Mouse (Mus musculus) forebrain, embryonic 14.5 days (tissue): ENCODE results near the gene Klk1b4. TPM values are rescaled to one million over a fixed set of nuclear protein-coding genes. Genes with fewer than 3 reads are reported as not detected.
"Not testable (repeated sequence)": the region's sequence is repeated elsewhere in the genome, so short reads cannot be mapped to it uniquely, and the experiment has no call there.

Source experiments
- ATAC-seq: fragments of 200-750 bp; cut with Nextera tagmentation; 2 replicates; pipeline ENCODE4 v1.8.0; 2017; ENCODE audit warnings: mild to moderate bottlenecking, moderate library complexity
- DNase-seq: peaks from one replicate; pipeline ENCODE4 v3.0.0-alpha.2; 2015; ENCODE audit warnings: low spot score
- H3K27ac ChIP-seq: fragments of 300-500 bp; sonication (generic); 2 replicates; pipeline ENCODE4 v1.5.1; 2014; ENCODE audit warnings: low read depth, mild to moderate bottlenecking, control low read depth, low read length, moderate library complexity
- H3K27me3 ChIP-seq: fragments of 300-500 bp; sonication (generic); replicated peaks from 2 replicates; pipeline ENCODE4 v1.6.1; 2014; ENCODE audit warnings: low read length, control low read depth, mixed read lengths; ENCODE audit not compliant: control insufficient read depth, insufficient read depth
- H3K36me3 ChIP-seq: fragments of 300-500 bp; sonication (generic); 2 replicates; pipeline ENCODE4 v1.6.1; 2014; ENCODE audit warnings: low read length, control low read depth; ENCODE audit not compliant: control insufficient read depth, insufficient read depth
- H3K4me1 ChIP-seq: fragments of 300-500 bp; sonication (generic); 2 replicates; pipeline ENCODE4 v1.6.1; 2014; ENCODE audit warnings: antibody characterized with exemption, low read length, control low read depth; ENCODE audit not compliant: control insufficient read depth, insufficient read depth
- H3K4me2 ChIP-seq: fragments of 300-500 bp; sonication (generic); 2 replicates; pipeline ENCODE4 v1.6.1; 2014; ENCODE audit warnings: mild to moderate bottlenecking, control low read depth, low read length
- H3K4me3 ChIP-seq: fragments of 300-500 bp; sonication (generic); 2 replicates; pipeline ENCODE4 v1.5.1; 2014; ENCODE audit warnings: low read depth, low read length, control low read depth
- H3K9ac ChIP-seq: fragments of 300-500 bp; sonication (generic); 2 replicates; pipeline ENCODE4 v1.6.1; 2014; ENCODE audit warnings: mild to moderate bottlenecking, low read length, control low read depth, moderate library complexity
- H3K9me3 ChIP-seq: fragments of 300-500 bp; sonication (generic); replicated peaks from 2 replicates; pipeline ENCODE4 v1.6.1; 2016; ENCODE audit warnings: low read length, control low read depth, mixed read lengths; ENCODE audit not compliant: control insufficient read depth
- WGBS: fragments of 180-500 bp; shearing (Covaris S2); extraction: QIAGEN DNeasy Blood & Tissue Kit; methylation state at CpG from one replicate; pipeline ENCODE4 v1.1.7; 2014; 5-methylcytosine and 5-hydroxymethylcytosine counted together
- polyA plus RNA-seq: library from polyadenylated mRNA; unstranded; fragments of >200 nt; fragmentation: Nextera tagmentation; extraction: Ambion mirVana; gene quantifications from 2 replicates; pipeline ENCODE4 v1.2.1, GENCODE M21; 2014

Gene Klk1b4
- polyA plus RNA-seq, result not detected in 2 replicates

- H3K4me2 ChIP-seq, ATAC-seq, H3K9ac ChIP-seq, H3K4me3 ChIP-seq, H3K27me3 ChIP-seq, H3K36me3 ChIP-seq, H3K4me1 ChIP-seq, H3K9me3 ChIP-seq, H3K27ac ChIP-seq, DNase-seq: not testable (repeated sequence)
- WGBS, result 62% methylated on average over 3 of the region's 3 CpGs
Measured at GRCm38 (mm10) chr7:44207135-44207534, at the start of gene Klk1b4. Gene Klk1b4 (plus strand): TSS chr7:44207435.

- no peaks in the 10 kb centered on the region for H3K27me3 ChIP-seq
- no peak overlapping the region for H3K9ac ChIP-seq
- peak; percentile 6 for DNase-seq
- no peaks in the 10 kb centered on the region for H3K36me3 ChIP-seq
- H3K9me3 ChIP-seq, result no peaks in the 10 kb centered on the region
- no peak overlapping the region for H3K4me3 ChIP-seq
- no peaks in the 10 kb centered on the region for H3K4me1 ChIP-seq
- H3K27ac ChIP-seq, result no peak overlapping the region
- 17% methylated on average over 9 of the region's 9 CpGs for WGBS
- ATAC-seq, result no peak
- H3K4me2 ChIP-seq, result no peak overlapping the region
Measured at GRCm38 (mm10) chr7:44179299-44180045, 27.8 kb upstream of the Klk1b4 start.

- whole genome bisulfite sequencing, result 69% methylated on average over 8 of the region's 8 CpGs
- not testable (repeated sequence) for H3K9me3 ChIP-seq, H3K27ac ChIP-seq, H3K9ac ChIP-seq, ATAC-seq, H3K27me3 ChIP-seq, H3K4me2 ChIP-seq, H3K4me3 ChIP-seq, DNase-seq, H3K4me1 ChIP-seq, H3K36me3 ChIP-seq
Measured at GRCm38 (mm10) chr7:44186516-44186915, 20.7 kb upstream of the Klk1b4 start.

- ATAC-seq, H3K27ac ChIP-seq, H3K9me3 ChIP-seq, H3K27me3 ChIP-seq, H3K4me3 ChIP-seq, DNase-seq, H3K4me2 ChIP-seq, H3K36me3 ChIP-seq, H3K9ac ChIP-seq, H3K4me1 ChIP-seq: not testable (repeated sequence)
Measured at GRCm38 (mm10) chr7:44187936-44188335, 19.3 kb upstream of the Klk1b4 start, which contains the start of gene Klk1b24. Gene Klk1b24 (plus strand): TSS chr7:44188236.

- DNase-seq, H3K4me1 ChIP-seq: not testable (repeated sequence)
Measured at GRCm38 (mm10) chr7:44193466-44193865, 13.8 kb upstream of the Klk1b4 start.

GRCm38 (mm10) chr7:44197891-44198290 is 9.3 kb upstream of the Klk1b4 start, which contains the start of gene Klk1b3:
Gene Klk1b3 (plus strand): TSS chr7:44198191.
- ATAC-seq (no peak), DNase-seq (no peak)
- WGBS, result 69% methylated on average over 3 of the region's 3 CpGs
- Histone ChIP-seq H3K4me3 (no peak within 1 kb of the TSS), H3K27ac (no peak within 1 kb of the TSS), H3K27me3 (no peaks in the 10 kb centered on the region), H3K9me3 (no peaks in the 10 kb centered on the region), H3K36me3 (no peaks in the 10 kb centered on the region), H3K4me2 (no peak within 1 kb of the TSS), H3K9ac (no peak within 1 kb of the TSS), H3K4me1 (no peaks in the 10 kb centered on the region)

More at GRCm38 (mm10) chr7:44193466-44193865, 13.8 kb upstream of the Klk1b4 start:
- H3K4me3 ChIP-seq, H3K9me3 ChIP-seq, H3K36me3 ChIP-seq, H3K4me2 ChIP-seq, H3K27me3 ChIP-seq, H3K27ac ChIP-seq, H3K9ac ChIP-seq, ATAC-seq: not testable (repeated sequence)
- 83% methylated on average over 1 of the region's 1 CpGs for WGBS

GRCm38 (mm10) chr7:44208307-44208706 is 1.1 kb downstream of the Klk1b4 start:
- H3K27me3 ChIP-seq, result no peaks in the 10 kb centered on the region
- no peaks in the 10 kb centered on the region for H3K9me3 ChIP-seq
- H3K36me3 ChIP-seq, result no peaks in the 10 kb centered on the region
- ATAC-seq (no peak), DNase-seq (no peak)
- H3K4me3 ChIP-seq, result no peak overlapping the region
- H3K9ac ChIP-seq, result no peak overlapping the region
- H3K4me2 ChIP-seq, result no peak overlapping the region
- H3K4me1 ChIP-seq, result no peaks in the 10 kb centered on the region
- no peak overlapping the region for H3K27ac ChIP-seq
- 88% methylated on average over 3 of the region's 3 CpGs for WGBS

GRCm38 (mm10) chr7:44215645-44216044 is 8.4 kb downstream of the Klk1b4 start, which contains the start of gene Klk1b5:
Gene Klk1b5 (plus strand): TSS chr7:44215945.
- no peak for ATAC-seq
- Histone ChIP-seq H3K27ac (no peak within 1 kb of the TSS), H3K9ac (no peak within 1 kb of the TSS), H3K4me3 (no peak within 1 kb of the TSS), H3K36me3 (no peaks in the 10 kb centered on the region), H3K4me1 (no peaks in the 10 kb centered on the region), H3K4me2 (no peak within 1 kb of the TSS), H3K9me3 (no peaks in the 10 kb centered on the region), H3K27me3 (no peaks in the 10 kb centered on the region)
- WGBS, result 90% methylated on average over 1 of the region's 1 CpGs
- DNase-seq, result no peak

- not testable (repeated sequence) for H3K9ac ChIP-seq, H3K27me3 ChIP-seq, H3K4me2 ChIP-seq, H3K27ac ChIP-seq, H3K36me3 ChIP-seq, H3K9me3 ChIP-seq, H3K4me1 ChIP-seq, DNase-seq, H3K4me3 ChIP-seq, ATAC-seq
- WGBS, result 73% methylated on average over 8 of the region's 10 CpGs
Measured at GRCm38 (mm10) chr7:44221601-44222000, 14.4 kb downstream of the Klk1b4 start.
